Mouse (Mus musculus) layer of hippocampus, postnatal 25 days (tissue): ENCODE results near the gene Spock2. TPM values are rescaled to one million over a fixed set of nuclear protein-coding genes. Genes with fewer than 3 reads are reported as not detected.

Source experiments
- microRNA-seq, 2 experiments: library from miRNA; unstranded; fragments of <30 nt; microRNA quantifications; one replicate each; pipeline ENCODE4 v1.2.0; 2021
- total RNA-seq, 2 experiments: library from RNA; stranded (reverse); gene quantifications; 2 replicates each; pipeline ENCODE4 v1.2.3; 2021

The Spock2 gene
- total RNA-seq, 2 experiments from 2014 or later = 509 to 518 TPM

Small RNA genes within 50 kb of the gene (microRNA-seq; reads per million reads assigned to microRNA genes)
- 3.0 to 4.8 reads per million in 2 experiments for gene Mir6906

Other genes starting within 250 kb of the Spock2 start
- 10 to 100 TPM; 53.3 to 54.0 TPM for gene Dnajb12, start 226.7 kb upstream of the Spock2 start, total RNA-seq
- 10 to 100 TPM; 77.1 to 100.0 TPM for gene Ddit4, start 154.4 kb upstream of the Spock2 start, total RNA-seq
- gene Ascc1, start 103.4 kb upstream of the Spock2 start, total RNA-seq = 10 to 100 TPM; 16.7 to 18.1 TPM
- gene Anapc16, start 103.1 kb upstream of the Spock2 start, total RNA-seq = 10 to 100 TPM; 59.3 to 77.3 TPM
- 1 to 10 TPM; 2.8 to 3.1 TPM for gene Chst3, start 113.0 kb downstream of the Spock2 start, total RNA-seq
- 1,000 to 10,000 TPM; 1,375 to 1,496 TPM for gene Psap, start 171.4 kb downstream of the Spock2 start, total RNA-seq
- 10 to 100 TPM; 25.2 to 25.9 TPM for gene Vsir, start 240.6 kb downstream of the Spock2 start, total RNA-seq